Mouse (Mus musculus) hindbrain, embryonic 16.5 days (tissue): Measurements from ENCODE around the gene Ndufa13. TPM values are rescaled to one million over a fixed set of nuclear protein-coding genes. Genes with fewer than 3 reads are reported as not detected.

Experiments used
- ATAC-seq: fragments of 200-750 bp; cut with Nextera tagmentation; 2 replicates; pipeline ENCODE4 v1.8.0; 2017; ENCODE audit warnings: moderate TSS enrichment, moderate library complexity
- H3K27ac ChIP-seq: fragments of 300-500 bp; sonication (generic); 2 replicates; pipeline ENCODE4 v1.5.1; 2014; ENCODE audit warnings: low read depth, mild to moderate bottlenecking, control low read depth, low read length, moderate library complexity
- H3K27me3 ChIP-seq: fragments of 300-500 bp; sonication (generic); replicated peaks from 2 replicates; pipeline ENCODE4 v1.6.1; 2014; ENCODE audit warnings: low read length; ENCODE audit not compliant: control insufficient read depth, insufficient read depth
- H3K36me3 ChIP-seq: fragments of 300-500 bp; sonication (generic); 2 replicates; pipeline ENCODE4 v1.6.1; 2014; ENCODE audit warnings: mild to moderate bottlenecking, low read length, moderate library complexity, mixed read lengths; ENCODE audit not compliant: control insufficient read depth, insufficient read depth
- H3K4me1 ChIP-seq: fragments of 300-500 bp; sonication (generic); 2 replicates; pipeline ENCODE4 v1.6.1; 2014; ENCODE audit warnings: low read depth, low read length; ENCODE audit not compliant: control insufficient read depth, insufficient read depth
- H3K4me2 ChIP-seq: fragments of 300-500 bp; sonication (generic); 2 replicates; pipeline ENCODE4 v1.6.1; 2014; ENCODE audit warnings: mild to moderate bottlenecking, low read length, control low read depth, moderate library complexity
- H3K4me3 ChIP-seq: fragments of 300-500 bp; sonication (generic); 2 replicates; pipeline ENCODE4 v1.5.1; 2014; ENCODE audit warnings: mild to moderate bottlenecking, low read length, control low read depth, moderate library complexity
- H3K9ac ChIP-seq: fragments of 300-500 bp; sonication (generic); 2 replicates; pipeline ENCODE4 v1.6.1; 2014; ENCODE audit warnings: low read depth, mild to moderate bottlenecking, control low read depth, low read length, moderate library complexity
- H3K9me3 ChIP-seq: fragments of 300-500 bp; sonication (generic); 2 replicates; pipeline ENCODE4 v1.6.1; 2014; ENCODE audit warnings: mild to moderate bottlenecking, low read length, moderate library complexity; ENCODE audit not compliant: control insufficient read depth
- WGBS: fragments of 180-500 bp; shearing (Covaris S2); extraction: QIAGEN DNeasy Blood & Tissue Kit; methylation state at CpG from one replicate; pipeline ENCODE4 v1.1.7; 2014; 5-methylcytosine and 5-hydroxymethylcytosine counted together
- polyA plus RNA-seq: library from polyadenylated mRNA; unstranded; fragments of >200 nt; fragmentation: Nextera tagmentation; extraction: Ambion mirVana; gene quantifications from 2 replicates; pipeline ENCODE4 v1.2.1, GENCODE M21; 2015

Ndufa13 gene
- polyA plus RNA-seq, 1 experiment from 2014 or later = 216 TPM

DNA sequence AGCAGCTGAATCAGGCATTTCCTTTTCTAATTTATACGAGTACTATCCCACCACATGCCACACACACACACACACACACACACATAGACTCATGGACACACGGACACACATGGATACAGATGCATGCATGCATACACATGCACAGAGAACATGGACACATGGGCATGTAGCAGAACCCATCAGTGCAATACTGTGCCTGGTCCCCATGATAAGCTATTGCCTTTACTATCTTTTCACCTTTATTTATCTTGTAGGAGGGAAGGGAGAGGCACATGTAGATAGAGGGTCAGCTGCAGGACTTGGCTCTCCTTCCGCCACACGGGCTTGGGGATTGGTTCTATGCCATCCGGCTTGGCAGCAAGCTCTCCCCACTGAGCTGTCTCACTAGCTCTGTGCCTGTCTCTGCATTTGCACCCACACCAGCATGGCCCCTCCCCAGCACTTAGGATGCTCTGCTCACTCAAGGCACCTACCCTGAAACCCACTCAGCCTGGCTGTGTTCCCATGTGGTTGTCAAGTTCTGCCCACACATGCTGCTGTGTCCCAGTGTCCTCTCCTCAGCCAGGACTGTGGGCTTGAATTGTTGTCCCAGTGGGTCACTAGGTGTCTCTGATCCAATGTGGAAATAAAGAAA is 38.9 kb downstream of the Ndufa13 start:
- 88% methylated on average over 5 of the region's 5 CpGs for WGBS
- no peak overlapping the region for H3K4me2 ChIP-seq
- H3K36me3 ChIP-seq = peaks cover 6% of the 10 kb centered on the region
- no peaks in the 10 kb centered on the region for H3K4me1 ChIP-seq
- ATAC-seq = no peak
- no peaks in the 10 kb centered on the region for H3K27me3 ChIP-seq
- no peak overlapping the region for H3K9ac ChIP-seq
- H3K4me3 ChIP-seq = no peak overlapping the region
- no peak overlapping the region for H3K27ac ChIP-seq
- no peaks in the 10 kb centered on the region for H3K9me3 ChIP-seq

- WGBS = 77% methylated on average over 2 of the region's 2 CpGs
- Histone ChIP-seq H3K9ac (no peak overlapping the region), H3K4me2 (no peak overlapping the region), H3K9me3 (no peaks in the 10 kb centered on the region), H3K4me1 (no peaks in the 10 kb centered on the region), H3K36me3 (peaks cover 6% of the 10 kb centered on the region), H3K27me3 (no peaks in the 10 kb centered on the region), H3K4me3 (no peak overlapping the region), H3K27ac (no peak overlapping the region)
- no peak for ATAC-seq
Measured at GRCm38 (mm10) chr8:69861251-69861650, 41.1 kb downstream of the Ndufa13 start.

DNA sequence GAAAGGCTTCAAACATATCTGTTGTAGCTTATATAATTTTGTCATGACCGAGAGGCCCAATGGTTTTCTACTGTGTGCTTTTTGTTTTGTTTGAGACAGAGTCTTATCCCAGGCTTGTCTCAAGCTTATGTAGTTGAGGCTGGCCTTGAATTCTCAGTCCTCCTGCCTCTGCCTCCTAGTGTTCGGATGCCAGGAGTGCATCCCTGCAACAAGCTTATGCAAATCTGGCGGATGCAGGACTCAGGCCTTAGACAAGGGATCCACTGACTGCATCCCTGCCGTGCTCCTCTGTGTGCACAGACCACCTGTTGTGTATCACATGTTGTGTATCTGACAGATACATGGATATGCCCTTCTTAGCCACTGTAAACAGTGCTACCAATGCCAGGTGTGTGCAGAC is 41.6 kb downstream of the Ndufa13 start:
- ATAC-seq = no peak
- Histone ChIP-seq H3K27me3 (no peaks in the 10 kb centered on the region), H3K4me1 (no peaks in the 10 kb centered on the region), H3K36me3 (peaks cover 6% of the 10 kb centered on the region), H3K27ac (no peak overlapping the region), H3K9me3 (no peaks in the 10 kb centered on the region), H3K4me2 (no peak overlapping the region), H3K4me3 (no peak overlapping the region), H3K9ac (no peak overlapping the region)
- 60% methylated on average over 4 of the region's 4 CpGs for WGBS

DNA sequence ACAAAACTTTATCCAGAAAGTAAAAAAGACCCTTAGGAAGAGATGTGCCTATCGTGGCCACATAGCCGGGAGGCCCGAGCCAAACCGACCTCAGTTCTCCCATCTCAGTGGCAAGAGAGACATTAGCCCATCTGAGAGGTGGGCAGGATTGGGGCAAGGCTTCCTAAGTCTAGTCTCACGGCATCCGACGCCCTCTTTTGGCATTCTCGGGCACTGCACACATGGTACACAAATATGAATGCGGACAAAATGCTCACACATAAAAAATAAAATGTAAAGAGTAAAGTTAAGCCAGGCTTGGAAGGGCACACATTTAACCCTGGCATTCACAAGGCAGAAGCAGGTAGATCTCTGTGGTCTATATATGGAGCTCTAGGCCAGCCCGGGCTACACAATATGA is 48.5 kb downstream of the Ndufa13 start:
- Histone ChIP-seq H3K4me2 (no peak overlapping the region), H3K9me3 (no peaks in the 10 kb centered on the region), H3K36me3 (peaks cover under 1% of the 10 kb centered on the region; the same call in 1 of the 2 replicates), H3K27me3 (no peaks in the 10 kb centered on the region), H3K4me3 (no peak overlapping the region), H3K27ac (no peak overlapping the region), H3K4me1 (no peaks in the 10 kb centered on the region), H3K9ac (no peak overlapping the region)
- 94% methylated on average over 10 of the region's 10 CpGs for WGBS
- no peak for ATAC-seq

GRCm38 (mm10) chr8:69850926-69851506 is 51.3 kb downstream of the Ndufa13 start:
- WGBS = 83% methylated on average over 7 of the region's 7 CpGs

DNA sequence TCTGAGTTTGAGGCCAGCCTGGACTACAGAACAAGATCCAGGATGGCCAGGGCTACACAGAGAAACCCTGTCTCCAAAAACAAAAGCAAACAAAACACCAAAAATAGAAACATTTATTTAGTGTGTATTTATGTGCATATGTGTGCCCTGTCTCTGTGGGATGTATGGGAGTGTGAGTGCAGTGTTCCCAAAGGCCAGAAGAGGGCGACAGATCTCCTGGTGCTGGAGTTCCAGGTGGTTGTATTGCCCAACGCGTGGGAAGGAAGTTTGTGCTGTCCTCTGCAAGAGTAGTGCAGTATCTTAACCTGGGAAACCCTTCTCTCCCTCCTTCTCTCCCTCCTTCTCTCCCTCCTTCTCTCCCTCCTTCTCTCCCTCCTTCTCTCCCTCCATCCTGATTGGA is 52.5 kb downstream of the Ndufa13 start:
- no peaks in the 10 kb centered on the region for H3K27me3 ChIP-seq

More at GRCm38 (mm10) chr8:69850926-69851506, 51.3 kb downstream of the Ndufa13 start:
- H3K27ac ChIP-seq = no peak overlapping the region
- H3K4me2 ChIP-seq = no peak overlapping the region
- H3K27me3 ChIP-seq = no peaks in the 10 kb centered on the region
- H3K36me3 ChIP-seq = no peaks in the 10 kb centered on the region
- ATAC-seq = no peak
- no peak overlapping the region for H3K4me3 ChIP-seq
- no peaks in the 10 kb centered on the region for H3K9me3 ChIP-seq
- H3K4me1 ChIP-seq = no peaks in the 10 kb centered on the region
- no peak overlapping the region for H3K9ac ChIP-seq

GRCm38 (mm10) chr8:69848951-69849350 is 53.4 kb downstream of the Ndufa13 start:
- no peak overlapping the region for H3K9ac ChIP-seq
- no peak overlapping the region for H3K4me3 ChIP-seq
- H3K4me2 ChIP-seq = no peak overlapping the region
- 90% methylated on average over 8 of the region's 8 CpGs for WGBS
- ATAC-seq = no peak
- H3K27me3 ChIP-seq = no peaks in the 10 kb centered on the region
- no peaks in the 10 kb centered on the region for H3K36me3 ChIP-seq
- no peak overlapping the region for H3K27ac ChIP-seq
- H3K4me1 ChIP-seq = no peaks in the 10 kb centered on the region
- H3K9me3 ChIP-seq = no peaks in the 10 kb centered on the region

More for the DNA sequence above, 52.5 kb downstream of the Ndufa13 start:
- ATAC-seq = no peak
- Histone ChIP-seq H3K9me3 (no peaks in the 10 kb centered on the region), H3K9ac (no peak overlapping the region), H3K27ac (no peak overlapping the region), H3K4me3 (no peak overlapping the region), H3K4me1 (no peaks in the 10 kb centered on the region), H3K4me2 (no peak overlapping the region), H3K36me3 (no peaks in the 10 kb centered on the region)
- 51% methylated on average over 3 of the region's 3 CpGs for WGBS

DNA sequence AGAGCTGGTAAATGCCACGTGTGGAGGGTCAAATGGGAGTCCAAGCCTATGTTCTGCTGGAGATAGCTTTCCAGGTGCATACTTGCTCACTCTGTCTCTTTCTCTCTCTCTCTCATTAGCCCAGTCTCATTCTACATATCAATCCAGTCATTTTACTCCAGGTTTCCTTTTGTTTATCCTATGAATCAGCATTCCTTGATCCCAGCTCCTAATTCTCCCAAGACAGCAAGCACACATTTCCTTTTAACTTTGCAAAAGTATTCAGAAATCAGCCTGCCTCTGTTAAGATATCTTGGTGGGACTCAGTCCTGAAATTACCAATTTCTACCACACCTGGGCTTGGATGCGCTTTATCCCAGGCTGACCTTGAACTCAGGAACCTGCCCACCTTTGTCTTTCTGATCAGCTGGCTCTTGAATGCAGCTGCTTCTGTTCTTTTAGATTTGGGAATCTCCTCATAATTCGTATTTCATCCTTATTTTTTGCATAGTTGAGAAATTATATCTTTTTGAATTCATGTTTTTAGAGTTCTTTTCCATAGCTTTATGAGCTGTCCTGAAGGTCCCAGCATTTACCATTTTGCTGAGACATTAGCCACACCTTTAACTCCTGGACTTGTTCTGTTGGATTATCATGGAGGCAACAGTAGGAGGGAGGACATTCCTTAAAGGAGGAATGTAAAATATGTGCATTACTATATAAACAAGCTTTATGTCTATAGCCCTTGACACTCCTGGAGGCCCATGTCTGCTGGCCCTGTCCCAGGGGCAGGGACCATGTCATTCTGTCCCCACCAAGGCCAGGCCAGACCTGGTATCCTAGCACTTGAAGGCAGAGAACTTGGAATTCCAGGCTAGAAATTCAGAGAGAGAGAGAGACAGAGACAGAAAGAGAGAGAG is 54.9 kb downstream of the Ndufa13 start:
- no peaks in the 10 kb centered on the region for H3K9me3 ChIP-seq
- H3K4me2 ChIP-seq = no peak overlapping the region
- WGBS = 77% methylated on average over 3 of the region's 3 CpGs
- H3K4me1 ChIP-seq = no peaks in the 10 kb centered on the region
- ATAC-seq = no peak
- H3K27me3 ChIP-seq = no peaks in the 10 kb centered on the region
- H3K9ac ChIP-seq = no peak overlapping the region
- H3K4me3 ChIP-seq = no peak overlapping the region
- no peaks in the 10 kb centered on the region for H3K36me3 ChIP-seq
- no peak overlapping the region for H3K27ac ChIP-seq
